8 mouse cellular contexts compared by ENCODE assay signal in the genomic region with DNA sequence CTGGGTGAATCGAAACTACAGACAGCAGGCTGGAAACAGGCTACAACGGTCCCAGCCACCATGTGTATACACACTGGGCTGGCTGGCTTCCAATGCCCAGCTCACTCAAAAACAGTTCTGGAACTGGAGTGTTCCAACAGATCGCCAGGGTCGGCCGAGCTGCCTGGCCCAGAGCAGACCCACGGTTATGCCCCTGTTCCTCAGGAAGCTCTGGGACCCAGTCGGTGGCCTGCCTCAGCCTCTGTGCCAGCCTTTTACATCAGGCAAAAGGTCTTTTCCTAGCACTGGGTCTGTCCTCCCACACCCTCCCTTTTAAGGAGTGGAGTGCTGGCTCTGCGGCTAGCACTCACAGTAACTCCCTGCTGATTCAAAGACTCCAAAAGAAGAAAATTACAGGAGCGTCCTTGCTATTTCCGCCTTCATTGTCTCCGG. TPM values are rescaled to one million over a fixed set of nuclear protein-coding genes. Genes with fewer than 3 reads are reported as not detected.
A peak's percentile ranks its signal among the peaks of the same experiment; 100 is the strongest.
DNase-seq lines count a peak whose midpoint lies in the region; ATAC-seq and TF ChIP-seq lines count a peak whose summit lies in the region.

No protein-coding gene starts in this region.

- no peaks in the 10 kb centered on the region for H3K27me3 ChIP-seq in hindbrain, postnatal 0 days (ENCODE audit: insufficient read depth, low read length)
- H3K27me3 ChIP-seq in midbrain, embryonic 15.5 days (replicated peaks) = no peaks in the 10 kb centered on the region

- peak overlapping the region; percentile 46 for H3K4me2 ChIP-seq in hindbrain, postnatal 0 days (ENCODE audit: low read depth, low read length)
- H3K4me2 ChIP-seq in midbrain, embryonic 15.5 days = peak overlapping the region; percentile 27; the same call in 1 of the 2 replicates

- peak overlapping the region; percentile 74 for H3K27ac ChIP-seq in hindbrain, postnatal 0 days
- H3K27ac ChIP-seq in left cerebral cortex, adult 2 months = peak overlapping the region; percentile 1; the same call in 1 of the 2 replicates
- H3K27ac ChIP-seq in midbrain, embryonic 15.5 days = peak overlapping the region; percentile 51

- ATAC-seq in hindbrain, postnatal 0 days = peak; percentile 81
- ATAC-seq in midbrain, embryonic 15.5 days (replicated peaks) = peak; percentile 46; the same call in 1 of the 2 replicates

- intact Hi-C loops in left cerebral cortex, adult 2 months (cut with DNase I) = no loop called here

- H3K9me3 ChIP-seq in hindbrain, postnatal 0 days (ENCODE audit: low read length) = no peaks in the 10 kb centered on the region
- no peaks in the 10 kb centered on the region for H3K9me3 ChIP-seq in midbrain, embryonic 15.5 days

- DNase-seq in Muller cell, postnatal 12 days (ENCODE audit: inconsistent ontology term) = peak; percentile 90
- DNase-seq in brain, embryonic 18.5 days (ENCODE audit: low read depth, low spot score) = peak; percentile 51
- DNase-seq in frontal cortex, postnatal 25 days (ENCODE audit: low spot score in 2 of 2) = peak; percentile 52 to 54
- DNase-seq in hindbrain, postnatal 0 days (ENCODE audit: low spot score) = peak; percentile 84
- peak; percentile 36 to 42 for DNase-seq in left cerebral cortex, adult 2 months (ENCODE audit: extremely low spot score in 1 of 2, low spot score in 2 of 2)
- DNase-seq in testis, postnatal 14 days (ENCODE audit: low spot score) = peak; percentile 58
- no peak for DNase-seq in thymus, postnatal 0 days (ENCODE audit: low spot score)

- H3K4me1 ChIP-seq in hindbrain, postnatal 0 days (ENCODE audit: insufficient read depth, low read length) = peaks cover 24% of the 10 kb centered on the region
- peaks cover 31% of the 10 kb centered on the region for H3K4me1 ChIP-seq in midbrain, embryonic 15.5 days

- WGBS in hindbrain, postnatal 0 days = 21% methylated on average over 11 of the region's 11 CpGs
- 38% methylated on average over 11 of the region's 11 CpGs for WGBS in midbrain, embryonic 15.5 days

- no peak overlapping the region for H3K4me3 ChIP-seq in hindbrain, postnatal 0 days (ENCODE audit: low read length)
- H3K4me3 ChIP-seq in left cerebral cortex, adult 2 months = peak overlapping the region; percentile 26
- H3K4me3 ChIP-seq in midbrain, embryonic 15.5 days = no peak overlapping the region

- H3K9ac ChIP-seq in hindbrain, postnatal 0 days (replicated peaks; ENCODE audit: low read length) = peak overlapping the region; percentile 30; the same call in 1 of the 2 replicates
- no peak overlapping the region for H3K9ac ChIP-seq in midbrain, embryonic 15.5 days

- H3K36me3 ChIP-seq in hindbrain, postnatal 0 days (ENCODE audit: insufficient read depth, low read length) = no peaks in the 10 kb centered on the region
- H3K36me3 ChIP-seq in midbrain, embryonic 15.5 days (replicated peaks) = no peaks in the 10 kb centered on the region

- TF ChIP-seq CTCF in hindbrain, postnatal 0 days (IDR thresholded peaks at IDR 0.05; ENCODE audit: low read depth) = no peak
- no peak for TF ChIP-seq CTCF in left cerebral cortex, adult 2 months (IDR thresholded peaks at IDR 0.05)

RNA-seq across cellular contexts. Expression of a gene that starts 34.3 kb away (rescaled TPM):
- 33.2 and 49.0 TPM in 2 replicates for total RNA-seq in hindbrain, postnatal 0 days (2014; rRNA removed)
- 17.3 and 17.5 TPM in 2 replicates for polyA plus RNA-seq in hindbrain, postnatal 0 days (2015; fragmentation: Nextera tagmentation; extraction: Ambion mirVana)
- 10 to 100 TPM; 47.3 to 47.4 TPM for total RNA-seq in left cerebral cortex, adult 2 months (2021)
- polyA plus RNA-seq in midbrain, embryonic 15.5 days (2015; fragmentation: Nextera tagmentation; extraction: Ambion mirVana) = 23.3 and 24.2 TPM in 2 replicates
- polyA plus RNA-seq in thymus, postnatal 0 days (2015; fragmentation: Nextera tagmentation; extraction: Ambion mirVana) = 23.6 and 24.2 TPM in 2 replicates

RNA-seq across cellular contexts. Expression of a gene that starts 35.3 kb away (rescaled TPM):
- total RNA-seq in hindbrain, postnatal 0 days (2014; rRNA removed) = 89.0 and 105 TPM in 2 replicates
- 39.6 and 40.6 TPM in 2 replicates for polyA plus RNA-seq in hindbrain, postnatal 0 days (2015; fragmentation: Nextera tagmentation; extraction: Ambion mirVana)
- total RNA-seq in left cerebral cortex, adult 2 months (2021) = 10 to 100 TPM; 30.1 to 30.6 TPM
- 60.2 and 61.1 TPM in 2 replicates for polyA plus RNA-seq in midbrain, embryonic 15.5 days (2015; fragmentation: Nextera tagmentation; extraction: Ambion mirVana)
- polyA plus RNA-seq in thymus, postnatal 0 days (2015; fragmentation: Nextera tagmentation; extraction: Ambion mirVana) = 11.2 and 11.9 TPM in 2 replicates

Comparison
In these comparisons a context has a peak if more than half of its experiments do, and no peak if none do; other contexts are left out.
1. H3K27ac ChIP-seq: peak in every context shown above with its lines; median percentile 74 in hindbrain, postnatal 0 days; 51 in midbrain, embryonic 15.5 days; 1 in left cerebral cortex, adult 2 months.